Mouse (Mus musculus) megakaryocyte, embryonic 14.5 days (primary cell): ENCODE data around the gene Sgcd. TPM values are rescaled to one million over a fixed set of nuclear protein-coding genes. Genes with fewer than 3 reads are reported as not detected.

Source experiments
- H3K27me3 ChIP-seq: replicated peaks from 2 replicates; pipeline ENCODE3; 2012; ENCODE audit warnings: inconsistent platforms
- H3K36me3 ChIP-seq: replicated peaks from 2 replicates; pipeline ENCODE3; 2012; ENCODE audit warnings: low read length, inconsistent platforms, mixed read lengths
- H3K4me1 ChIP-seq: 2 replicates; pipeline ENCODE4 v1.6.1; 2012; ENCODE audit warnings: inconsistent platforms
- H3K4me3 ChIP-seq: replicated peaks from 2 replicates; pipeline ENCODE3; 2012; ENCODE audit warnings: moderate library complexity, mild to moderate bottlenecking, inconsistent platforms
- H3K9me3 ChIP-seq: 2 replicates; pipeline ENCODE4 v1.6.1; 2012; ENCODE audit warnings: inconsistent platforms
- FLI1 ChIP-seq: IDR thresholded peaks from 2 replicates; pipeline ENCODE4 v1.6.1; 2012; ENCODE audit warnings: low read length, inconsistent platforms, mixed read lengths
- GATA1 ChIP-seq: IDR thresholded peaks from 3 replicates; pipeline ENCODE4 v1.6.1; 2012; ENCODE audit warnings: mixed read lengths, low read length, inconsistent platforms, borderline replicate concordance
- polyA plus RNA-seq: library from polyadenylated mRNA; stranded (reverse); fragments of >175 nt; gene quantifications from 2 replicates; pipeline ENCODE4 v1.2.3, GENCODE M21; 2012; ENCODE audit warnings: low replicate concordance; ENCODE audit not compliant: insufficient read depth

Sgcd gene
- not detected in 2 replicates for polyA plus RNA-seq

DNA sequence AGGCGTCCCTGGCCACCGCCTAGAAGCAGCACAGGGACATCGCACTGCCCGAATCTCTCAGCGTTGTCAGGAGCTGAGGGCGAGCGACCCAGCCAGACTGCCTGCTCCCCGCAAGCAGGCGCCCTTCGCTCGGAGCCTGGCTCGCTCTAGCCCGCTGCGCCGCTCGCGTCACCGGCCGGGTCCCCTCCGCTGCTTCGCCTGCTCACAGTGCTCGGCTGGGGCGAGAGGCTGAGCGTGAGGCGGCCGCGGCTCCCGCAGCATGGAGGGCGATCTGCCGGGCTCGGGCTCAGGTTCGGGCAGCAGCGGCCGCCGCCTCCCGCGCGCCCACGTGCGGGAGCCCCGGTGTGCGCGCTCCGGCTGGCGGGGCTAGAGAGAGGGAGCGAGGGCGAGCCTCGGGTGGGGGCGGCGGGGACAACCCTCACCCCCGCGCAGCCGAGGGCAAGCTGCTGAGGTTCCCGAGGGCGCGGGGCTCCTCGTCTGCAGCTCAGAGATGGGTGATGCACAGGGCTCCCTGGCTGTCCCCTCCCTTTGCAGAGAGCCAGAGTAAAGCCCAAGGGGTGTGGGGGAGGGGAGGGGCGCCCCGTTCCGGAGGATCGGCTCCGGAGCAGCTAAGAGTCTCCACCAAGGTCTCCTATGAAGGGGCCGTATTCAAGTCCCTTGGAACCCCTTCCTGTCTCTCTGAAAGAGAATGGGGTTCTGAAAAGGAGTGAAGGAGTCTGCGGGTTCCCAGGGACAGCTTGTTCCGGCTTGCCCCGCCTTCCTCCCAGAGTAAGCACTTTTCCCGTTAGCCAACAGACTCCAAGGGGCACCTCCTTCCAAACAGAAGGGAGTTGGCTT is at the start of gene Sgcd:
Sgcd (minus strand) TSS at position 273 of the 837 bp plus-strand sequence.
- peak within 1 kb of the TSS; percentile 76 for H3K4me3 ChIP-seq
- no peaks in the 10 kb centered on the region for H3K36me3 ChIP-seq
- peaks cover 6% of the 10 kb centered on the region for H3K9me3 ChIP-seq
- TF ChIP-seq FLI1 (no peak), GATA1 (no peak)
- H3K27me3 ChIP-seq, result peaks cover 39% of the 10 kb centered on the region
- peaks cover 8% of the 10 kb centered on the region for H3K4me1 ChIP-seq

DNA sequence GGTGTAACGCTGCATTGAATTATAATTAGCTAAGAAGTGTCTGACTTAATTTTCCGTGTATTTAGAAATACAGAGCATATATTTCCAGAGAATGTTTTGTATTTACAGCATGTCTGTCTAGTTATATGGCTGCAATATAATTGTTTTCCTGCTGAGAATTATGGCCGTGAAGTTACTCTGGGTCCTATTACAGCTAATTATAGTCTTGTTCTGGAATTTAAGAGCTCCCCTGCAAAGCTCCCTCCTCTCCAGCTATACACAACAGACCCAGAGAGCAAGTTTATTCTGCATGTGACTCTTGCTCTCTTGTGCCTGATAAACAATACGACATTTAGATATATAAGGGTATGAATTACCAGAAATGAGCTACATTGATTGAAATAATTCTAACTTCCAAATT is 49.3 kb upstream of the Sgcd start:
- Histone ChIP-seq H3K36me3 (no peaks in the 10 kb centered on the region), H3K9me3 (no peaks in the 10 kb centered on the region), H3K27me3 (no peaks in the 10 kb centered on the region), H3K4me3 (no peak overlapping the region), H3K4me1 (no peaks in the 10 kb centered on the region)
- no peak for TF ChIP-seq GATA1
- TF ChIP-seq FLI1, result no peak

DNA sequence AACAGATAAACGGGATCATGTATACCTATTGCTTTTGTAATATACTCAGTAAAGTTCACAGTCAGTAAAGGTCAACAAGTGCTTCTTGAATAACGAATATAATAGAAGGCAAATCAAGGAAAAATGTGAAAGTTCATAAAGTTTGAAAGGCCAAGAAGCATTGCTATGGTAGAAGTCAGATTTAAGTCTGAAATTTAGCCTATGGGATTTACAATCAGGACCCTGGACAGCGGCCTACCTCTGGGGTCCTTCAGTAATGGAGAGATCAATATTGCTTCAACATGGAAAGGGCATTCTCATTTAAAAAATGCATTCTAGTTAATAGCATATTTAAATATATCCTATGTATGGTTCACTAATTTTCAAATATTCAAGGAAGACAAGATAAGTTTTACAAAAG is 24.1 kb upstream of the Sgcd start:
- H3K9me3 ChIP-seq, result no peaks in the 10 kb centered on the region
- no peak for TF ChIP-seq FLI1
- no peak for TF ChIP-seq GATA1
- no peaks in the 10 kb centered on the region for H3K27me3 ChIP-seq
- H3K4me1 ChIP-seq, result no peaks in the 10 kb centered on the region
- no peaks in the 10 kb centered on the region for H3K36me3 ChIP-seq
- H3K4me3 ChIP-seq, result no peak overlapping the region

DNA sequence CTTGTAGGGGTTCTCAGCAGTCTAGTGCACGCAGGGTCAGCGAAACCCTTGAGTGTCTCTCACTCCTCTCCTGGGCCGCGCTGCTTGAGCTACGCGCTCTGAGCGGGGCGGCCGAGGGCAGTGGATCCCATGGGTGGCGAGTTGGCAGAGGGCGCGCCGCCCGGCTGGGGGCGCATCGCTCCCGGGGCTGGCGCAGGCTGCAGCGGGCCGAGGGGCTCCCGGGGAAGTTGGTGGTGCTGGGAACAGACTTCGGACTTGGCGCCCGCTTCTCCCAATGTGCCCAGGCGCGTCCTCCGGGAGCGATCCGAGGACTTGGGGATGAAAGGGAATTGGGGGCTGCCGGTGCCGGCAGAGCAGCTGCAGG is 454 bp downstream of the Sgcd start:
- Histone ChIP-seq H3K36me3 (no peaks in the 10 kb centered on the region), H3K4me1 (peaks cover 8% of the 10 kb centered on the region), H3K27me3 (peaks cover 39% of the 10 kb centered on the region), H3K4me3 (peak overlapping the region; percentile 76), H3K9me3 (peaks cover 6% of the 10 kb centered on the region)
- TF ChIP-seq FLI1, result no peak

DNA sequence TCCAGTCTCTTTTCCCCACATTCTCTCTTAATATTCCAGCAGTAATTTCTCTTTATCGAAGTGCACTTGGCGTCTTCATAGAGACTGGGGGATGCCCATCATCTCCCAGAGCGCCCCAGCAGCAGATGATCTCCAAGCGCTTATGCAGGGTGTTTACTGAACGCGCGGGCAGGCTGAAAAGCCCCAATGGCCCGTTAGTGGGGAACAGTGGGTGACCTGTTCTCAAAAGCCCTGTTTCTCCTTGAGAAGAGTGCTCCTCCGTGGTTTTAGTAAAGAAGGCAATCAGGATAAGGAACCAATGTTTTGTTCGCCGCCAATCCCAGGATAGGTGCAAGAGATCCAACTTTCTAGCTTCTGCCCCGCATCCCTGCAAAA is 889 bp downstream of the Sgcd start:
- Histone ChIP-seq H3K36me3 (no peaks in the 10 kb centered on the region), H3K27me3 (peaks cover 39% of the 10 kb centered on the region), H3K9me3 (peaks cover 6% of the 10 kb centered on the region), H3K4me3 (no peak overlapping the region), H3K4me1 (peaks cover 8% of the 10 kb centered on the region)
- TF ChIP-seq FLI1 (no peak), GATA1 (no peak)

DNA sequence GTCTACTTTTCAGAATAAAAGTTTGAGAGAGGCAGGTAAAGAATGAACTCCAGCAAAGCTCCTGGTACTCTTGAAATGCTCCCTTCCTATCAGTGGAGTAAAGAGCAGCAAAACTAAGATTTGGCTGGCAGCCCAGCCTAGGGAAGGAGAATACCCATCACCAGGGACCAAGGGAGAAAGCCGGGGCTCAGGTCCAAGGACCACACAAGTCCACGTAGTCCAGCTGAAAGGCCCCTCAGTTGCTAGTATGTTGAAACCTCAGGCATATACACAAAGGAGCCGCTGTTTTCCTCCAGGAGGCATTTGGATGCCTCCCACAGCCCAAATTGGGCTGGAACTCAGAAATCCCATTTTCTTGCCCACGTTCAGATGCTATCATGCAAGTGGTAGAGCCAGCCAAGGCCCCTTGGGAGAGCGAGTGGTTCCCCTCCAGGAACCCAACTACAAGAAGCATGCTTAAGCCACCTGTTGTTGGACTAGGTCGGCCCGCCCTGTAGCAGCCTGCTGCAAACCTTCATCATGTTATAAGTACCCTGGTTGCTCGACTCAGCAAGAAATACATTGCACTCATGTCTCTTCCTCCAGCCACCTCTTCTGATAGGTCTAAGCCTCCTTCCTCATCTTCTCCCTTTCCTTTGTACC is 1.4 kb downstream of the Sgcd start:
- H3K4me3 ChIP-seq, result no peak overlapping the region
- peaks cover 6% of the 10 kb centered on the region for H3K9me3 ChIP-seq
- TF ChIP-seq GATA1 (no peak), FLI1 (no peak)
- no peaks in the 10 kb centered on the region for H3K36me3 ChIP-seq
- H3K4me1 ChIP-seq, result peaks cover 8% of the 10 kb centered on the region
- peaks cover 39% of the 10 kb centered on the region for H3K27me3 ChIP-seq

DNA sequence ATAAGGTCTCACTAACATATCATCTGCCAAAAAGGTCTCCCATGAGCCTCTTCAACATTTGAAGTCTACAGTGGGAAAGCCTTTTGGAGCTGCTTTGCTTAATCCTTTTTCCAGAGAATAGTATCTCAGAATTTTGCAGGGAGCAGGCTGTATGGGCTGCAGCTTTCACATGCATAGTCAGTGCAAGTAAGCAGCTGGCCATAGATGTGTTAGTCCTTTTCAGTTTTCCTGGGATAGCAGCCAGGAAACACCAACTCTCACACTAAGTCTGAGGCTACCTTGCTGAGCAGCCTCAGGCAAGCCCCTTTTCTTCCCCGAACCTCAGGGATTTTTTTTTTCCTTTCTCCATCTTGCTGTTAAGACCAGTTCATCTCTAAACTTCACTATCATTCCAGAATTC is 6.6 kb downstream of the Sgcd start:
- H3K4me1 ChIP-seq, result no peaks in the 10 kb centered on the region
- H3K9me3 ChIP-seq, result no peaks in the 10 kb centered on the region
- H3K36me3 ChIP-seq, result no peaks in the 10 kb centered on the region
- TF ChIP-seq FLI1 (no peak), GATA1 (no peak)
- peaks cover 5% of the 10 kb centered on the region for H3K27me3 ChIP-seq
- no peak overlapping the region for H3K4me3 ChIP-seq

DNA sequence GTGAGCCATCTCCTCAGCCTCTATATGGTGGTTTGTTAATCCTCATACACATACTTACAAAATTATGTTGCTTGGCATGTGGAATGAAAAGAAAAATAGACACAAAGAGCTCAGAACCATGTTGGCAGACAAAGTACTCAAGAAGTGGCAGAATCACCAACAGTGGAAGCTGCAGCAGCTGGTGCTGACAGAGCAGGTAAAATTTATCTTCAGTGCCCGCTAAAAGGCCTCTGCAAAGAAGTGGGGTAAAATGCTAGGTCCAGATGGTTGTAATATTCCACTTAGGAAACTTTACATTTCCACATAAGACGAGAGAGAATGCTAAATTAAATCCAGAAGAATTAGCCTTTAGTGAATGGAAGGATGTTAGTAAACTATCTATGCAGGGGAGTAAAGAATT is 7.7 kb downstream of the Sgcd start:
- H3K4me1 ChIP-seq, result no peaks in the 10 kb centered on the region
- H3K4me3 ChIP-seq, result no peak overlapping the region
- H3K27me3 ChIP-seq, result no peaks in the 10 kb centered on the region
- TF ChIP-seq FLI1 (no peak), GATA1 (no peak)
- no peaks in the 10 kb centered on the region for H3K9me3 ChIP-seq
- no peaks in the 10 kb centered on the region for H3K36me3 ChIP-seq

DNA sequence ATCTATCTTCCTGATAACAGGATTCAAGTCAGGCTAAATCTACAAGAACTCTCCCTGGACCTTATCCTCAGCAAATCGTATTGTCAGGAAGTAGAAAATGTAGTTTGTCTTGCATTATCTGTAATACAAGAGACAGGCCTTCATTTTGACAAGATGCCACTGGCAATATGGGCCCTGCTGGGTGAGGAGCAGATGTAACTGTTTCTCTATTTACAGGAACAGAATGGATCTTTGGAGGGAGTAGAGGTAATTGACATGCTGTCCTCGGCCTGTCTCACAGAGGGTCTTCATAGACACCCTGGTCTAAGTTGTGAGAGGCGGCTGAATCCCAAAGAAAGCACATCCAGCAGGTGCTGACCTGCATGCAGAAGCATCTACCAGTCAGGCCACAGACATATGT is 35.5 kb downstream of the Sgcd start:
- H3K9me3 ChIP-seq, result no peaks in the 10 kb centered on the region
- no peaks in the 10 kb centered on the region for H3K36me3 ChIP-seq
- no peak for TF ChIP-seq FLI1
- no peak for TF ChIP-seq GATA1
- H3K4me3 ChIP-seq, result no peak overlapping the region
- H3K4me1 ChIP-seq, result no peaks in the 10 kb centered on the region
- no peaks in the 10 kb centered on the region for H3K27me3 ChIP-seq

DNA sequence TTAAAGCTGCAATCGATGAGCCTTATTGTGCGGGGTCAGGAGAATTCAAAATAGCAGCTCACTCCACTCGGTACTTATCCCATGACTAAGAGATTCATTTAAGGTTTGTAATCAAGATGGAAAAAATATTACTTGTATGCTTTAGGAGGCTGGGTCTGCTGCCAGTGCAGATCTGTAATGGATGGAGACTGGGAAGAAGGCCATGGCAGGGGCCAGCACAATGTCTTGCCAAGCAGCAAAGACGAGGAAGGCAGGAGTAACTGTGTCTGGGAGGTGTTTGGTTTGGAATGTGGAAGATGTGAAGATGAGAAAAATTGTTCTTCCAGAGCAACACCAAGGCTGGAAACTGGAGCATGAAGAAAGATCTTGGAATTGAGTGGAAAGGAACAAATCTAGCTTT is 36.4 kb downstream of the Sgcd start:
- Histone ChIP-seq H3K36me3 (no peaks in the 10 kb centered on the region), H3K4me1 (no peaks in the 10 kb centered on the region), H3K4me3 (no peak overlapping the region), H3K27me3 (no peaks in the 10 kb centered on the region), H3K9me3 (no peaks in the 10 kb centered on the region)
- TF ChIP-seq GATA1 (no peak), FLI1 (no peak)

DNA sequence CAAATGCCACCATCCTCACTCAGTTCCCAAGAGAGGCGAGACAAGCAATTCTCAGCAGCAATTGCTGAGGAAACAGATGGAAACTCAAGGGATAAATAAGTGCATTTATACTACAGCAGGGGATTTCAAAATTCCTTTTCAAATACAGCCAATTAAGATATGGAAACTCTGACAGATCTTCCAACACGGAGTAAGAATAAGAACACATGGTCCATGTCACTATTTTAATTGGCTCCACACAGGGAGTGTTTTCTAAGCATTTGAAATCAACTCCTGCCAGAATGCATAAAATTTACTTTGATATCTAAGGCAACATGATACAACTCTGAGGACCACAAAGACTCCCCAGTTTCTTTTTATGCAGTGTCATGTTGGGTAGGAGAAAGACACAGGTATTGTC is 49.0 kb downstream of the Sgcd start:
- no peaks in the 10 kb centered on the region for H3K36me3 ChIP-seq
- TF ChIP-seq FLI1, result no peak
- TF ChIP-seq GATA1, result no peak
- no peaks in the 10 kb centered on the region for H3K27me3 ChIP-seq
- H3K9me3 ChIP-seq, result no peaks in the 10 kb centered on the region
- no peaks in the 10 kb centered on the region for H3K4me1 ChIP-seq
- H3K4me3 ChIP-seq, result no peak overlapping the region
